Mouse (Mus musculus) forebrain, postnatal 0 days (tissue): ENCODE data around the gene Pde4d. TPM values are rescaled to one million over a fixed set of nuclear protein-coding genes. Genes with fewer than 3 reads are reported as not detected.

Source experiments
- ATAC-seq: fragments of 200-750 bp; cut with Nextera tagmentation; 2 replicates; pipeline ENCODE4 v1.8.0; 2017; ENCODE audit warnings: mild to moderate bottlenecking, moderate library complexity
- DNase-seq: peaks from one replicate; pipeline ENCODE4 v3.0.0-alpha.2; 2015
- H3K27ac ChIP-seq: fragments of 300-500 bp; sonication (generic); 2 replicates; pipeline ENCODE4 v1.5.1; 2014; ENCODE audit warnings: low read depth, mild to moderate bottlenecking, antibody characterized with exemption, low read length, moderate library complexity, mixed read lengths
- H3K27me3 ChIP-seq: fragments of 300-500 bp; sonication (generic); 2 replicates; pipeline ENCODE4 v1.6.1; 2014; ENCODE audit warnings: mild to moderate bottlenecking, low read length, mixed read lengths; ENCODE audit not compliant: insufficient read depth
- H3K36me3 ChIP-seq: fragments of 300-500 bp; sonication (generic); 2 replicates; pipeline ENCODE4 v1.6.1; 2014; ENCODE audit warnings: mild to moderate bottlenecking, moderate library complexity; ENCODE audit not compliant: insufficient read depth
- H3K4me1 ChIP-seq: fragments of 300-500 bp; sonication (generic); 2 replicates; pipeline ENCODE4 v1.6.1; 2014; ENCODE audit warnings: antibody characterized with exemption; ENCODE audit not compliant: insufficient read depth
- H3K4me2 ChIP-seq: fragments of 300-500 bp; sonication (generic); 2 replicates; pipeline ENCODE4 v1.6.1; 2014; ENCODE audit warnings: low read depth, mild to moderate bottlenecking, moderate library complexity
- H3K4me3 ChIP-seq: fragments of 300-500 bp; sonication (generic); 2 replicates; pipeline ENCODE4 v1.5.1; 2014; ENCODE audit warnings: low read depth, low read length, mixed read lengths
- H3K9ac ChIP-seq: fragments of 300-500 bp; sonication (generic); 2 replicates; pipeline ENCODE4 v1.6.1; 2014; ENCODE audit warnings: mild to moderate bottlenecking
- H3K9me3 ChIP-seq: fragments of 300-500 bp; sonication (generic); 2 replicates; pipeline ENCODE4 v1.6.1; 2016; ENCODE audit warnings: low read length
- CTCF ChIP-seq: sonication (generic); IDR thresholded peaks from 2 replicates; pipeline ENCODE4 v1.5.1; 2016; ENCODE audit warnings: antibody characterized with exemption, control low read depth, low read depth
- WGBS: fragments of 180-500 bp; shearing (Covaris S2); extraction: QIAGEN DNeasy Blood & Tissue Kit; methylation state at CpG from one replicate; pipeline ENCODE4 v1.1.7; 2014; 5-methylcytosine and 5-hydroxymethylcytosine counted together
- polyA plus RNA-seq: library from polyadenylated mRNA; unstranded; fragments of >200 nt; fragmentation: Nextera tagmentation; extraction: Ambion mirVana; gene quantifications from 2 replicates; pipeline ENCODE4 v1.2.1, GENCODE M21; 2015
- total RNA-seq: library from RNA; depleted of rRNA; stranded (reverse); fragments of >200 nt; gene quantifications from 2 replicates; pipeline ENCODE4 v1.2.3, GENCODE M21; 2014

Pde4d gene
- total and polyA plus RNA-seq, 2 experiments from 2014 or later, result 13.2 to 78.8 TPM

- Histone ChIP-seq H3K27me3 (no peaks in the 10 kb centered on the region), H3K9me3 (no peaks in the 10 kb centered on the region), H3K4me3 (no peak overlapping the region), H3K9ac (no peak overlapping the region), H3K27ac (no peak overlapping the region), H3K36me3 (no peaks in the 10 kb centered on the region), H3K4me1 (0 out of 2 replicates have a peak, but pooled peaks cover 2% of the 10 kb centered on the region), H3K4me2 (no peak overlapping the region)
- TF ChIP-seq CTCF, result no peak
- DNase-seq (peak; percentile 45), ATAC-seq (peak; percentile 64)
- WGBS, result 36% methylated on average over 1 of the region's 1 CpGs
Observed at GRCm38 (mm10) chr13:108501386-108501785, 51.6 kb downstream of the Pde4d start.

- 43% methylated on average over 4 of the region's 4 CpGs for WGBS
- Histone ChIP-seq H3K9me3 (no peaks in the 10 kb centered on the region), H3K27ac (peak overlapping the region; percentile 74), H3K4me3 (no peak overlapping the region), H3K4me1 (peaks cover 11% of the 10 kb centered on the region; the same call in 1 of the 2 replicates), H3K27me3 (no peaks in the 10 kb centered on the region), H3K9ac (no peak overlapping the region), H3K4me2 (no peak overlapping the region), H3K36me3 (no peaks in the 10 kb centered on the region)
- TF ChIP-seq CTCF, result no peak
- ATAC-seq (peak; percentile 66), DNase-seq (peak; percentile 14)
Observed at GRCm38 (mm10) chr13:108524548-108524947, 74.8 kb downstream of the Pde4d start.

GRCm38 (mm10) chr13:108524969-108525368 lies 75.2 kb downstream of the Pde4d start:
- no peaks in the 10 kb centered on the region for H3K27me3 ChIP-seq
- 42% methylated on average over 6 of the region's 6 CpGs for WGBS
- no peak overlapping the region for H3K4me3 ChIP-seq
- peaks cover 11% of the 10 kb centered on the region; the same call in 1 of the 2 replicates for H3K4me1 ChIP-seq
- no peaks in the 10 kb centered on the region for H3K36me3 ChIP-seq
- TF ChIP-seq CTCF, result no peak
- DNase-seq (peak; percentile 47), ATAC-seq (peak; percentile 51)
- peak overlapping the region; percentile 74 for H3K27ac ChIP-seq
- H3K9ac ChIP-seq, result no peak overlapping the region
- H3K4me2 ChIP-seq, result no peak overlapping the region
- no peaks in the 10 kb centered on the region for H3K9me3 ChIP-seq

GRCm38 (mm10) chr13:108526258-108527007 lies 76.7 kb downstream of the Pde4d start:
- ATAC-seq (no peak), DNase-seq (peak; percentile 11)
- Histone ChIP-seq H3K9ac (no peak overlapping the region), H3K4me3 (no peak overlapping the region), H3K4me1 (peaks cover 11% of the 10 kb centered on the region; the same call in 1 of the 2 replicates), H3K36me3 (no peaks in the 10 kb centered on the region), H3K27me3 (no peaks in the 10 kb centered on the region), H3K27ac (no peak overlapping the region), H3K4me2 (no peak overlapping the region), H3K9me3 (no peaks in the 10 kb centered on the region)
- 22% methylated on average over 13 of the region's 13 CpGs for WGBS
- no peak for TF ChIP-seq CTCF

GRCm38 (mm10) chr13:108527090-108527770 lies 77.5 kb downstream of the Pde4d start:
- ATAC-seq (peak; percentile 47; the same call in 1 of the 2 replicates), DNase-seq (peak; percentile 11)
- WGBS, result 73% methylated on average over 7 of the region's 7 CpGs
- Histone ChIP-seq H3K4me3 (no peak overlapping the region), H3K9ac (no peak overlapping the region), H3K27me3 (no peaks in the 10 kb centered on the region), H3K27ac (no peak overlapping the region), H3K4me1 (peaks cover 11% of the 10 kb centered on the region; the same call in 1 of the 2 replicates), H3K36me3 (no peaks in the 10 kb centered on the region), H3K9me3 (no peaks in the 10 kb centered on the region), H3K4me2 (no peak overlapping the region)
- TF ChIP-seq CTCF, result no peak

GRCm38 (mm10) chr13:108528343-108528742 lies 78.6 kb downstream of the Pde4d start:
- H3K9me3 ChIP-seq, result no peaks in the 10 kb centered on the region
- ATAC-seq, result no peak
- 79% methylated on average over 1 of the region's 1 CpGs for WGBS
- H3K4me1 ChIP-seq, result peaks cover 11% of the 10 kb centered on the region; the same call in 1 of the 2 replicates
- no peak overlapping the region for H3K27ac ChIP-seq
- no peak for TF ChIP-seq CTCF
- H3K4me2 ChIP-seq, result no peak overlapping the region
- no peak for DNase-seq
- H3K4me3 ChIP-seq, result no peak overlapping the region
- H3K9ac ChIP-seq, result no peak overlapping the region
- H3K27me3 ChIP-seq, result no peaks in the 10 kb centered on the region
- no peaks in the 10 kb centered on the region for H3K36me3 ChIP-seq

GRCm38 (mm10) chr13:108532875-108533274 lies 83.1 kb downstream of the Pde4d start:
- H3K4me2 ChIP-seq, result no peak overlapping the region
- H3K9me3 ChIP-seq, result no peaks in the 10 kb centered on the region
- no peaks in the 10 kb centered on the region for H3K4me1 ChIP-seq
- no peak for ATAC-seq
- no peaks in the 10 kb centered on the region for H3K36me3 ChIP-seq
- no peak overlapping the region for H3K9ac ChIP-seq
- no peak for TF ChIP-seq CTCF
- H3K27me3 ChIP-seq, result no peaks in the 10 kb centered on the region
- no peak overlapping the region for H3K4me3 ChIP-seq
- WGBS, result 85% methylated on average over 1 of the region's 1 CpGs
- no peak for DNase-seq
- no peak overlapping the region for H3K27ac ChIP-seq
